Mouse (Mus musculus) brain, embryonic 18.5 days (tissue): ENCODE results near the gene Nr2f6.

ENCODE experiments used
- DNase-seq: peaks from one replicate; pipeline ENCODE4 v3.0.0-alpha.2; 2012; ENCODE audit warnings: low read depth, low spot score

Nr2f6 gene

GRCm38 (mm10) chr8:71391696-71392095 is 9.9 kb upstream of the Nr2f6 start:
- DNase-seq: no peak

DNA sequence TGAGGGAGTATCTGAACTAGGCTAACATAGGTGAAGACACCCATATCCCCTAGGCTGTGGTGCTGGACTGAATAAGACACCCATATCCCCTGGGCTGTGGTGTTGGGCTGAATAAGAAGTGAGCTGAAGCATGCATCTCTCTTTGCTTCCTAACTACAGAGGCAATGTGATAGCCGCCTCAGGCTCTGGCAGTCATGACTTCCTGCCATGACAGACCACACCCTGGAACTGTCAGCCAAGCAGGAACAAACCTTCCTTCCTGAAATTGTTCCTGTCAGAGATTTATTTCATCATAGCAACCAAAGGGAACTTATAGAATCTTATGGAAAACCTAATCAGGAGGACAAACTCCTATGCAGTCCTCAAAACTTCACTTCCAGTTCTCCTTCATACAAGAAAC is 6.5 kb upstream of the Nr2f6 start:
- DNase-seq: no peak

DNA sequence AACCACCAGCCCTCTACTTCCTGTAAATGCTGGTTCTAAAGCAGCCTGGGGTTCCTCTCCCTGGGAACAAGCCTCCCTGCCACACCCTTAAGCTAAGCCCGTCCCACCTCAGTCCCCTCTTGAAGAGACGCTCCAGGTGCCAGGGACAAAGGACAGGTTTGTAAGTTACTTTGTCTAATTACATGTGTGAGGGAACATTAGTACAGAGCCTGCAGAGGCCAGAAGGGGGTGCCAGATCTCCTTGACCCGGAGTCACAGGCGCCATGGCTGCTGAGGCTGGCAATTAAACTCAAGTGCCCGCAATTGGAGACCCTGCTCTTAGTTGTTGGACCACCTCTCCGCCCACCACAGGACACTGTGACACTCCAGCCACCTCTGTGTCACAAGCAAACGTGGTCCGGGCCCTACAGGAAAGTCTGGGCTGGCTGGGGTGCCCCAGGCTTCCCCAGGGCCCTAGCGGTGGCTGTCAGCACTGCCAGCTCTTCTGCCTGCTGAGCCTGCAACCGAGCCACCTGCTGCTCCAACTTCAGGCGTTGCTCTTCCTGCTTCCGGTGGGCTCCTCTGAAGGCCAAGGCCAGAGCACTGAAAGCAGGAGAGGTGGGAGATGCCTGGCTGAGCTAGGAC is 3.6 kb upstream of the Nr2f6 start:
- no peak for DNase-seq

GRCm38 (mm10) chr8:71383860-71384259 is 2.1 kb upstream of the Nr2f6 start:
- DNase-seq: no peak

- DNase-seq: no peak
Observed at GRCm38 (mm10) chr8:71383396-71383795, 1.6 kb upstream of the Nr2f6 start.

GRCm38 (mm10) chr8:71381971-71382961 is 506 bp upstream of the Nr2f6 start:
- no peak for DNase-seq

GRCm38 (mm10) chr8:71380178-71381171 is 1.3 kb downstream of the Nr2f6 start:
- DNase-seq: no peak

DNA sequence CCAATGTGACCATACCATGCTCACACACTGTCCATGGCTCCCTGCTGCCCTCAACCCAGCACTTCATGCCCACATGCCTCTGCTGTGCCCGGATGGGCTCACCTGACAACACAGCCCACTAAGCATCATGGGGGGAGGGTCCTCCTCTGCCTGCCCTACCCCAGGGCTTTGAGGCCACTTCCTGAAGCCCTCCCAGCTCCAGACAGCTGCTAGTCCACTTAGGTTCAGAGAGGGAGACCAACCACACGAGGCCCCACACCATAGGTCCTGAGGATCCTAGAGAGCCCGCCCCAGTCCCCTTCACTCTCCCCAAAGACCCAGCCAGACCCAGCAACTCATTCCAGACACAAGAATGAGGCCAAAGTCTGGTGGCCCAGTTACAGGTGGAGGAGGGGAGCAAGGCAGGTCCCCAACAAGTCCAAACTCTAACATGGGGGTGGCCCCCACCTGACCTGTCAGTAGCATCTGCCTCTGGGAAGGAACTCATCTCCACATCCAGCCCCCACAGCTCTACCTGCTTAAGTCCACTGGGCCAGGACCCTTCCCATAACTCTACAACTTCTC is 2.2 kb downstream of the Nr2f6 start:
- DNase-seq: no peak

GRCm38 (mm10) chr8:71379008-71379407 is 2.8 kb downstream of the Nr2f6 start:
- DNase-seq: no peak

- no peak for DNase-seq
Observed at GRCm38 (mm10) chr8:71376423-71377030, 5.2 kb downstream of the Nr2f6 start.

DNA sequence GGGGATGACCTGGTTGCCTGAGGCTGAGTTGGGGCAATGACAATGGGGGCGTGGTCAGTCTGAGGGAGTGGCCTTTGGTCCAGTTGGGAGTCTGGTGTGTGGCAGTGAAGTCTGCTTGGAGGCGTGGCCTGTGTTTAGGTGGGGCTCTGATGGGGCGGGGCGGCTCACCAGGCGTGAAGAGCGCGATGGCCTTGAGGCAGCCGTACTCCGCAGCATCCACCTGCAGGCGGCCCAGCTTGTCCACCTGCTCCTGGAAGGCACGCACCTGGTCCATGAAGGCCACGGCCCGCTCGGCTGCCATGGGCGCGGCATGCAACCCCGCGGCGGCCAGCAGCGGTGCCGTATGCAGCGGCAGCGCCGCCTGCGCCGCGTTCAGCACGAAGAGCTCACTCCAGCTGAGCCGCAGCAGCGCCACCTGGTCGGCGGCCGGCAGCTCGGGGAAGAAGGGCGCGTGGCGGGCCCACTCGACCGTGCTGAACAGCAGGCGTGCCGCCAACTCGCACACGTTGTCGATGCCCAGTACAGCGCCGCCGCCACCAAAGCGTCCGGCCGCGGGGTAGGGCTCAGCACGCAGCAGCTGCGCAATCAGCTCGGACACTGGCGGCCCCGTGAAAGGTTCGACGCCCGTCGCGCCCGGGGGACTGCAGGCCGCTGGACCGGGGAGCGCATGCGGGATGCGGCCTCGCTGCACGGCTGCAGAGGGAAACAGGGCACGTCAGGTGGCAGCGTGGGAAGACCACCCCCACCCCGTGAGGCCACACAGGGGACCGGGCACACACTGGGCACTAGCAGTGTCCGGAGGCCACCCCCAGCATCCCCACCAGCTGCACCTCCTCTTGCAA is 6.0 kb downstream of the Nr2f6 start:
- DNase-seq: no peak

GRCm38 (mm10) chr8:71374616-71375206 is 7.0 kb downstream of the Nr2f6 start:
- no peak for DNase-seq

DNA sequence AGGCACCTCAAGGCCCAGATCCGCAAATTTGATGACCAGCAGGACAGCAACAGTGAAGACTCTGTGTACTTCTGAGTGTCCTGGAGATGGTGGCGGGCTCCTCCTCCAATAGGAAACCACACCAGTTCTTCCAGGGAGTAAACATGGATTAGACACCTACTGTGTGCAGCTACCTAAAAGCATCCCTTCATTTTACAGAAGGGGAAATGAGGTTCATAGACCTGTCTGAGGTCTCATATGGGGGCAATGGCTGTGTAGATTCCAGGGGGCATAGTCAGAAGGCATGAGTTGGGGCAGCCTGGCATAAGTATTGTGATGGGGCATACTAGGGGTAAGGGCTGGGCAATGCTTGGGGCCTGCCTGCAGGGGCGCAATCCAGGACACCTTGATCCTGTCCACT is 8.8 kb downstream of the Nr2f6 start:
- DNase-seq: no peak

DNA sequence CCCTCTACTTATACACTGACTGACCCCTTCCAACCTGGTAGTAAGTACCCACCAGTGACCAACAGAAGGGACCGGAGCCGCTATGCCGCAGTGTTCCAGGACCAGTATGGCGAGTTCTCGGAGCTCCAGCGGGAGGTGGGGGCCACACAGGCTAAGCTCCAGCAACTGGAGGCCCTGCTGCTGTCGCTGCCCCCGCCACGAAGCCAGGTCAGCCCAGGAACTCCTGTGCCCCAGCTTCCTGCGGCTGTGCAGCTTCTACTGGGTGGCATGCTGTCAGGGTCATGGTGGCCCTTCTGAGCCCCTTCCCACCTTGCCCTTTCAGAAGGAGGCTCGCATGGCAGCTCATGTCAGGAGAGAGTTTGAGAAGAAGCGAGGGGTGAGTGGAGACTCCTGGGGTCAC is 9.3 kb downstream of the Nr2f6 start:
- DNase-seq: no peak

GRCm38 (mm10) chr8:71371236-71371848 is 10.4 kb downstream of the Nr2f6 start, which contains the start of gene Ocel1:
Gene Ocel1 (plus strand): TSS chr8:71371298.
- peak; percentile 90 for DNase-seq

GRCm38 (mm10) chr8:71370711-71371235 is 11.0 kb downstream of the Nr2f6 start:
- DNase-seq: no peak

- no peak for DNase-seq
Observed at GRCm38 (mm10) chr8:71369040-71369718, 12.6 kb downstream of the Nr2f6 start.

DNA sequence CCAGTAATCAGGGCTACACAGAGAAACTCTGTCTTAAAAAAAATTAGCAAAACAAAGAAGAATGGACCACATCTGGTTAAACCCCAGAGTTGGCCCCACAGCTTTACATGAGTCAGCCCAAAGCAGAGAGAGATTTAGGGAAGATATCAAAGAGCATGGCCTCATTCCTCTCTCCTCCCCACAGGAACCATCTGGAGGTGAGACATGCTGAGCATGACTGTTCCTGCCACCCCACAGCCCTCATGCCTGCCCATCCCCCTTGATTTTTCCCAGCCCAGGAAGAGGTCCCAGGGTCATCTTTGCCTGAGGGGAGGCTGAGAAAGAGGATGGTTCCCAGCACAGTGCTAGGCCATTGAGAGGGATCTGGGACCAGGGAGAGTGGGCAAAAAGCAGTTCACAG is 13.4 kb downstream of the Nr2f6 start:
- no peak for DNase-seq
